Mouse (Mus musculus) lung, embryonic 14.5 days (tissue): Measurements from ENCODE around the gene Fars2. TPM values are rescaled to one million over a fixed set of nuclear protein-coding genes. Genes with fewer than 3 reads are reported as not detected.

Experiments
- ATAC-seq: fragments of 200-750 bp; cut with Nextera tagmentation; 2 replicates; pipeline ENCODE4 v1.8.0; 2017; ENCODE audit warnings: mild to moderate bottlenecking, moderate TSS enrichment, moderate library complexity; ENCODE audit not compliant: insufficient read depth
- DNase-seq: peaks from one replicate; pipeline ENCODE4 v3.0.0-alpha.2; 2015
- H3K27ac ChIP-seq: fragments of 300-500 bp; sonication (generic); 2 replicates; pipeline ENCODE4 v1.5.1; 2014; ENCODE audit warnings: low read depth, mild to moderate bottlenecking, moderate library complexity
- H3K27me3 ChIP-seq: fragments of 300-500 bp; sonication (generic); 2 replicates; pipeline ENCODE4 v1.6.1; 2014; ENCODE audit warnings: low read length, control low read depth; ENCODE audit not compliant: insufficient read depth
- H3K36me3 ChIP-seq: fragments of 300-500 bp; sonication (generic); 2 replicates; pipeline ENCODE4 v1.6.1; 2014; ENCODE audit warnings: control low read depth; ENCODE audit not compliant: insufficient read depth
- H3K4me1 ChIP-seq: fragments of 300-500 bp; sonication (generic); 2 replicates; pipeline ENCODE4 v1.6.1; 2014; ENCODE audit warnings: antibody characterized with exemption, control low read depth; ENCODE audit not compliant: insufficient read depth
- H3K4me2 ChIP-seq: fragments of 300-500 bp; sonication (generic); 2 replicates; pipeline ENCODE4 v1.6.1; 2014; ENCODE audit warnings: mild to moderate bottlenecking
- H3K4me3 ChIP-seq: fragments of 300-500 bp; sonication (generic); 2 replicates; pipeline ENCODE4 v1.5.1; 2014; ENCODE audit warnings: low read depth, low read length
- H3K9ac ChIP-seq: fragments of 300-500 bp; sonication (generic); 2 replicates; pipeline ENCODE4 v1.6.1; 2014
- H3K9me3 ChIP-seq: fragments of 300-500 bp; sonication (generic); 2 replicates; pipeline ENCODE4 v1.6.1; 2016; ENCODE audit warnings: low read depth, low read length, control low read depth
- CTCF ChIP-seq: IDR thresholded peaks from 2 replicates; pipeline ENCODE4 v1.5.1; 2016; ENCODE audit warnings: antibody characterized with exemption, low read depth
- WGBS: fragments of 180-500 bp; shearing (Covaris S2); extraction: QIAGEN DNeasy Blood & Tissue Kit; methylation state at CpG from one replicate; pipeline ENCODE4 v1.1.7; 2014; 5-methylcytosine and 5-hydroxymethylcytosine counted together
- polyA plus RNA-seq: library from polyadenylated mRNA; unstranded; fragments of >200 nt; fragmentation: Nextera tagmentation; extraction: Ambion mirVana; gene quantifications from 2 replicates; pipeline ENCODE4 v1.2.1, GENCODE M21; 2014

Gene Fars2
- polyA plus RNA-seq, 1 experiment from 2014 or later, result 29.3 TPM

- H3K4me2 ChIP-seq, result no peak overlapping the region
- no peak for TF ChIP-seq CTCF
- no peak overlapping the region for H3K4me3 ChIP-seq
- H3K9ac ChIP-seq, result no peak overlapping the region
- 79% methylated on average over 2 of the region's 2 CpGs for WGBS
- no peak overlapping the region for H3K27ac ChIP-seq
- H3K27me3 ChIP-seq, result no peaks in the 10 kb centered on the region
- peaks cover under 1% of the 10 kb centered on the region; the same call in 1 of the 2 replicates for H3K4me1 ChIP-seq
- no peaks in the 10 kb centered on the region for H3K36me3 ChIP-seq
- H3K9me3 ChIP-seq, result no peaks in the 10 kb centered on the region
- no peak for ATAC-seq
- no peak for DNase-seq
Observed at GRCm38 (mm10) chr13:36202496-36202895, 85.3 kb downstream of the Fars2 start.

DNA sequence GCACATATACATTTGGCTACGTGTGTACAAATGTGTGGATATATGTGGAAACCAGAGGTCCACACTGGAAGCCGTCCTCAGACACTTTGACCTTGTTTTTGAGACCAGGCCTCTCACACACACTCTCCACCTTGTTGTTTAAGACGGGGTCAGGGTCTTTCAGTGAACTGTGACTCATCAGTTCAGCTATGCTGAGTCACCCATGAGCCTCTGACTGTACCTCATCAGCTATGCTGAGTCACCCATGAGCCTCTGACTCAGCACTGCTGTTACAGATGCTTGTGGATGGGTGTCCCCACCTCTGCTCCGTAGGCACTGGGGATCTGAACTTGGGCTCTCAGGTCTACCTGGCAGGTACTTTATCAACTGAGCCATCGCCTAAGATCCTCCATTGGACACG, 85.8 kb downstream of the Fars2 start:
- WGBS, result 85% methylated on average over 6 of the region's 6 CpGs
- no peak for TF ChIP-seq CTCF
- ATAC-seq (peak; percentile 75; the same call in 1 of the 2 replicates), DNase-seq (peak; percentile 25)
- Histone ChIP-seq H3K9ac (no peak overlapping the region), H3K4me2 (no peak overlapping the region), H3K4me3 (no peak overlapping the region), H3K36me3 (no peaks in the 10 kb centered on the region), H3K9me3 (no peaks in the 10 kb centered on the region), H3K27me3 (no peaks in the 10 kb centered on the region), H3K4me1 (no peaks in the 10 kb centered on the region), H3K27ac (no peak overlapping the region; the same call in 1 of the 2 replicates)

DNA sequence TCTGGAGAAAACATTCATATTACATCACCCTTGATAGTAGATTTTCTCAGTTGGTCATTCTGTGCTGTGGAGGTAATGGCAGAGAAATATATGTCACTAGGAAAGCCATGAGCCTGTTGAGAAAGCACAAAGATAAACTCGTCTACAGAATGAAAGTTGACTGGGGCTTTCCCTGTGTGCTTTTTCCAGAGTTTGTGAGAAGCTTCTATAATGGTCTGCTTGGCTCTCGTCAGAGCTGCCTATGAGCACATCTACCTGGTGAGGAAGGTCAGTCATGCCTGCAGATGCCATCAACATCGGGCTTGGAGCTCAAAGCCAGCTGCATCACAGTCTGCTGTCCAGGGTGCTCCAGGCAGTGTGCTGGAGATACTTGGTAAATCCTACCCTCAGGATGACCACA, 87.1 kb downstream of the Fars2 start:
- Histone ChIP-seq H3K27ac (no peak overlapping the region), H3K9me3 (no peaks in the 10 kb centered on the region), H3K36me3 (no peaks in the 10 kb centered on the region), H3K4me3 (no peak overlapping the region), H3K4me2 (no peak overlapping the region), H3K27me3 (no peaks in the 10 kb centered on the region), H3K9ac (no peak overlapping the region), H3K4me1 (no peaks in the 10 kb centered on the region)
- DNase-seq, result no peak
- WGBS, result 78% methylated on average over 3 of the region's 3 CpGs
- no peak for ATAC-seq
- TF ChIP-seq CTCF, result no peak

DNA sequence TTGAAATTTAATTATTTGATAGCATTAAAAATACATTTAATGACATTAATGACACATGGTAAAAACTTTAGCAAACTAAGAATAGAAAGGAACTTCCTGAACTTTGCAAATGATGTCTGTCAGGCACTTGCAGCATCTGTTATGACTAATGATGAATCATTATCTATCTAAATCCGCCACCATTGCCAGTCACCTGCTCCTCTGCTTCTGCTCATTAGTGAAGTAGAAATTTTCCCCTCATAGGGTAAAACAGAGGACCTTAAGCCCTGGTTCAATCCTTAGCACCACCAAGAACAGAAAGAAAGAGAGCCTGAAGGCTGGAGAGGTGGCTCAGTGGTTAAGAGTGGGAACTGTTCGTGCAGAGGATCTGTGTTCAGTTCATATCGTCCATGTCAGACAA, 93.8 kb downstream of the Fars2 start:
- Histone ChIP-seq H3K4me2 (no peak overlapping the region), H3K9me3 (no peaks in the 10 kb centered on the region), H3K9ac (no peak overlapping the region), H3K4me3 (no peak overlapping the region), H3K36me3 (no peaks in the 10 kb centered on the region), H3K27ac (no peak overlapping the region), H3K4me1 (no peaks in the 10 kb centered on the region), H3K27me3 (no peaks in the 10 kb centered on the region)
- TF ChIP-seq CTCF, result no peak
- no peak for ATAC-seq
- WGBS, result 85% methylated on average over 3 of the region's 3 CpGs
- no peak for DNase-seq

DNA sequence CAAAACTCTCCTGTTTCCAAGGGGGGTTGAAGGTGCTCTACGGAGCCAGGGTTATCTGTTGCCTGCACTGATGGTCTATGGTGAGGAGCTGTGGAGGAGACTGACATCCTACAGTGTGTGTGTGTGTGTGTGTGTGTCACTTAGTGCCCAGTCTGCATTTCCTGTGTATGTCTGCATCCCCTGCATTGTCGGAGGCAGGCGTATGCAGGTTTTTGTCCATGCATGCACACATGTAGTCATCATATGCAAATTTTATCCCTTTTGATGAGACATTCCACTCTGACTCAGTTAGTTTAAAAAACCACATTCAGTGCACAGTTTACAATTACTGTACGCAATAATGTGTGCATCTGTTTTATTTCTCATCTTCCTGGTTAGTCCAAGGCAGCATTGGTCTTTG, 96.8 kb downstream of the Fars2 start:
- no peak overlapping the region for H3K27ac ChIP-seq
- no peaks in the 10 kb centered on the region for H3K27me3 ChIP-seq
- no peak overlapping the region for H3K9ac ChIP-seq
- no peaks in the 10 kb centered on the region for H3K4me1 ChIP-seq
- H3K9me3 ChIP-seq, result no peaks in the 10 kb centered on the region
- TF ChIP-seq CTCF, result no peak
- ATAC-seq (no peak), DNase-seq (no peak)
- WGBS, result 83% methylated on average over 4 of the region's 4 CpGs
- no peak overlapping the region for H3K4me3 ChIP-seq
- no peaks in the 10 kb centered on the region for H3K36me3 ChIP-seq
- no peak overlapping the region for H3K4me2 ChIP-seq

GRCm38 (mm10) chr13:36216005-36216404, 98.8 kb downstream of the Fars2 start:
- no peaks in the 10 kb centered on the region for H3K27me3 ChIP-seq
- WGBS, result 90% methylated on average over 3 of the region's 3 CpGs
- no peak overlapping the region for H3K4me2 ChIP-seq
- no peak overlapping the region for H3K27ac ChIP-seq
- no peaks in the 10 kb centered on the region for H3K9me3 ChIP-seq
- H3K36me3 ChIP-seq, result no peaks in the 10 kb centered on the region
- H3K4me1 ChIP-seq, result no peaks in the 10 kb centered on the region
- no peak overlapping the region for H3K4me3 ChIP-seq
- DNase-seq (no peak), ATAC-seq (no peak)
- TF ChIP-seq CTCF, result no peak
- H3K9ac ChIP-seq, result no peak overlapping the region

GRCm38 (mm10) chr13:36218347-36218746, 101.1 kb downstream of the Fars2 start:
- ATAC-seq, result no peak
- Histone ChIP-seq H3K4me2 (no peak overlapping the region), H3K9ac (no peak overlapping the region), H3K27ac (no peak overlapping the region), H3K27me3 (no peaks in the 10 kb centered on the region), H3K36me3 (no peaks in the 10 kb centered on the region), H3K4me3 (no peak overlapping the region), H3K4me1 (no peaks in the 10 kb centered on the region), H3K9me3 (no peaks in the 10 kb centered on the region)
- WGBS, result 64% methylated on average over 4 of the region's 4 CpGs
- TF ChIP-seq CTCF, result no peak
- DNase-seq, result no peak

DNA sequence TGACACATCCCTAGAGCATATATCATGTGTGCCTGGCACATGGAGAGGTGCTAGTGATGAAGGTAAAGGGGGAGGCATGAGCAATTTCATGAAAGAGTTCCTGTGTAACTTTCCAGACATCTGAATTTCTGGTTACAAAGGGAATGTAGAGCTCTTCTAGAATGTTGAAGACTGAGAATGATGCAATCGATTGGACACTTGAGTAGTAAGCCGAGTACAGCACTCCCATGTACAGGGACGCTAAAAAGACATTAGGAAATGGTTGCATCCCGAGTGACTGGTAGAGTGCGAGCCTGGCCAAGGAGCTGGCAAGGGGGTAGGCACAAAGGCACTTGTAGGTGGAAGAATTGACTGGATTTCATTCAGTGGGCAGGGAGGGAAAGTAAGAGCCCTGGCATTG, 102.3 kb downstream of the Fars2 start:
- Histone ChIP-seq H3K9ac (no peak overlapping the region), H3K9me3 (no peaks in the 10 kb centered on the region), H3K4me1 (no peaks in the 10 kb centered on the region), H3K27ac (no peak overlapping the region), H3K27me3 (no peaks in the 10 kb centered on the region), H3K4me2 (no peak overlapping the region), H3K4me3 (no peak overlapping the region), H3K36me3 (no peaks in the 10 kb centered on the region)
- 85% methylated on average over 5 of the region's 5 CpGs for WGBS
- TF ChIP-seq CTCF, result no peak
- no peak for ATAC-seq
- no peak for DNase-seq
